Mouse (Mus musculus) heart, embryonic 12.5 days (tissue): Measurements from ENCODE around the gene Elovl6. TPM values are rescaled to one million over a fixed set of nuclear protein-coding genes. Genes with fewer than 3 reads are reported as not detected.
A peak's percentile ranks its signal among the peaks of the same experiment; 100 is the strongest.

Source experiments
- ATAC-seq: fragments of 200-750 bp; cut with Nextera tagmentation; 2 replicates; pipeline ENCODE4 v1.8.0; 2017; ENCODE audit warnings: moderate TSS enrichment, moderate library complexity; ENCODE audit not compliant: insufficient number of reproducible peaks, low FRiP score
- H3K27ac ChIP-seq: fragments of 300-500 bp; sonication (generic); 2 replicates; pipeline ENCODE4 v1.5.1; 2016; ENCODE audit warnings: mild to moderate bottlenecking, moderate library complexity; ENCODE audit not compliant: poor library complexity, severe bottlenecking
- H3K27me3 ChIP-seq: fragments of 300-500 bp; sonication (generic); replicated peaks from 2 replicates; pipeline ENCODE4 v1.6.1; 2016; ENCODE audit warnings: mild to moderate bottlenecking, moderate library complexity
- H3K36me3 ChIP-seq: fragments of 300-500 bp; sonication (generic); 2 replicates; pipeline ENCODE4 v1.6.1; 2016; ENCODE audit warnings: mild to moderate bottlenecking, moderate library complexity
- H3K4me1 ChIP-seq: fragments of 300-500 bp; sonication (generic); replicated peaks from 2 replicates; pipeline ENCODE4 v1.6.1; 2016; ENCODE audit warnings: mild to moderate bottlenecking
- H3K4me2 ChIP-seq: fragments of 300-500 bp; sonication (generic); 2 replicates; pipeline ENCODE4 v1.6.1; 2016; ENCODE audit warnings: mild to moderate bottlenecking, moderate library complexity
- H3K4me3 ChIP-seq: fragments of 300-500 bp; sonication (generic); 2 replicates; pipeline ENCODE4 v1.5.1; 2016; ENCODE audit warnings: mild to moderate bottlenecking
- H3K9ac ChIP-seq: fragments of 300-500 bp; sonication (generic); 2 replicates; pipeline ENCODE4 v1.6.1; 2016; ENCODE audit warnings: mild to moderate bottlenecking, moderate library complexity
- H3K9me3 ChIP-seq: fragments of 300-500 bp; sonication (generic); replicated peaks from 2 replicates; pipeline ENCODE4 v1.6.1; 2016; ENCODE audit warnings: mild to moderate bottlenecking, moderate library complexity
- WGBS: fragments of 180-500 bp; shearing (Covaris S2); methylation state at CpG from one replicate; pipeline ENCODE4 v1.1.7; 2016; 5-methylcytosine and 5-hydroxymethylcytosine counted together
- polyA plus RNA-seq: library from polyadenylated mRNA; unstranded; fragments of >200 nt; fragmentation: Nextera tagmentation; extraction: Ambion mirVana; gene quantifications from 2 replicates; pipeline ENCODE4 v1.2.1, GENCODE M21; 2016

Elovl6 gene
- polyA plus RNA-seq, 1 experiment from 2014 or later: 18.5 TPM

GRCm38 (mm10) chr3:129605934-129606333 is 73.8 kb downstream of the Elovl6 start:
- Histone ChIP-seq H3K27ac (no peak overlapping the region), H3K4me2 (no peak overlapping the region), H3K4me3 (no peak overlapping the region), H3K4me1 (no peaks in the 10 kb centered on the region), H3K36me3 (peaks cover 22% of the 10 kb centered on the region; the same call in 1 of the 2 replicates), H3K9me3 (no peaks in the 10 kb centered on the region), H3K9ac (no peak overlapping the region), H3K27me3 (no peaks in the 10 kb centered on the region)
- 72% methylated on average over 6 of the region's 6 CpGs for WGBS
- no peak for ATAC-seq

- H3K9me3 ChIP-seq: no peaks in the 10 kb centered on the region
- H3K4me3 ChIP-seq: no peak overlapping the region
- no peak overlapping the region for H3K9ac ChIP-seq
- peaks cover 12% of the 10 kb centered on the region for H3K4me1 ChIP-seq
- H3K27me3 ChIP-seq: no peaks in the 10 kb centered on the region
- no peak overlapping the region for H3K27ac ChIP-seq
- no peak overlapping the region for H3K4me2 ChIP-seq
- H3K36me3 ChIP-seq: peaks cover 16% of the 10 kb centered on the region; the same call in 1 of the 2 replicates
- ATAC-seq: no peak
- 79% methylated on average over 8 of the region's 8 CpGs for WGBS
These were observed 79.5 kb downstream of the Elovl6 start for GRCm38 (mm10) chr3:129611626-129612025.

- Histone ChIP-seq H3K4me3 (no peak overlapping the region), H3K9ac (no peak overlapping the region), H3K4me2 (peak overlapping the region; percentile 47), H3K36me3 (peaks cover 19% of the 10 kb centered on the region; the same call in 1 of the 2 replicates), H3K4me1 (peaks cover 12% of the 10 kb centered on the region), H3K9me3 (no peaks in the 10 kb centered on the region), H3K27me3 (no peaks in the 10 kb centered on the region), H3K27ac (no peak overlapping the region)
- WGBS: 77% methylated on average over 25 of the region's 25 CpGs
- ATAC-seq: 0 out of 2 replicates have a peak, but pooled peaks have one; percentile 15
These were observed 80.3 kb downstream of the Elovl6 start for GRCm38 (mm10) chr3:129612311-129613097.

- Histone ChIP-seq H3K9ac (no peak overlapping the region), H3K9me3 (no peaks in the 10 kb centered on the region), H3K4me1 (peaks cover 12% of the 10 kb centered on the region), H3K4me3 (no peak overlapping the region), H3K36me3 (peaks cover 19% of the 10 kb centered on the region; the same call in 1 of the 2 replicates), H3K27ac (no peak overlapping the region), H3K4me2 (no peak overlapping the region), H3K27me3 (no peaks in the 10 kb centered on the region)
- ATAC-seq: no peak
- 83% methylated on average over 7 of the region's 7 CpGs for WGBS
These were observed 81.6 kb downstream of the Elovl6 start for GRCm38 (mm10) chr3:129613756-129614155.

GRCm38 (mm10) chr3:129614216-129614615 is 82.1 kb downstream of the Elovl6 start:
- ATAC-seq: no peak
- Histone ChIP-seq H3K9ac (no peak overlapping the region), H3K27me3 (0 out of 2 replicates have a peak, but pooled peaks cover under 1% of the 10 kb centered on the region), H3K9me3 (no peaks in the 10 kb centered on the region), H3K27ac (no peak overlapping the region), H3K4me1 (peaks cover 12% of the 10 kb centered on the region), H3K36me3 (peaks cover 14% of the 10 kb centered on the region; the same call in 1 of the 2 replicates), H3K4me3 (no peak overlapping the region), H3K4me2 (no peak overlapping the region)
- 76% methylated on average over 2 of the region's 2 CpGs for WGBS

GRCm38 (mm10) chr3:129617450-129617849 is 85.3 kb downstream of the Elovl6 start:
- 66% methylated on average over 11 of the region's 11 CpGs for WGBS
- H3K9me3 ChIP-seq: no peaks in the 10 kb centered on the region
- H3K4me2 ChIP-seq: no peak overlapping the region

GRCm38 (mm10) chr3:129619194-129619775 is 87.1 kb downstream of the Elovl6 start:
- Histone ChIP-seq H3K27me3 (0 out of 2 replicates have a peak, but pooled peaks cover 2% of the 10 kb centered on the region), H3K4me2 (no peak overlapping the region), H3K9ac (no peak overlapping the region), H3K9me3 (no peaks in the 10 kb centered on the region), H3K27ac (no peak overlapping the region), H3K4me3 (no peak overlapping the region), H3K4me1 (peaks cover 17% of the 10 kb centered on the region), H3K36me3 (peaks cover 12% of the 10 kb centered on the region; the same call in 1 of the 2 replicates)
- ATAC-seq: no peak
- 84% methylated on average over 16 of the region's 16 CpGs for WGBS

More at GRCm38 (mm10) chr3:129617450-129617849, 85.3 kb downstream of the Elovl6 start:
- Histone ChIP-seq H3K36me3 (peaks cover 12% of the 10 kb centered on the region; the same call in 1 of the 2 replicates), H3K27ac (no peak overlapping the region), H3K9ac (no peak overlapping the region), H3K27me3 (0 out of 2 replicates have a peak, but pooled peaks cover 2% of the 10 kb centered on the region), H3K4me1 (peaks cover 24% of the 10 kb centered on the region), H3K4me3 (no peak overlapping the region)
- ATAC-seq: no peak

- H3K4me2 ChIP-seq: no peak overlapping the region
- 39% methylated on average over 3 of the region's 3 CpGs for WGBS
These were observed 88.6 kb downstream of the Elovl6 start for GRCm38 (mm10) chr3:129620802-129621201.

GRCm38 (mm10) chr3:129621255-129621654 is 89.1 kb downstream of the Elovl6 start:
- no peak for ATAC-seq
- H3K4me1 ChIP-seq: peaks cover 15% of the 10 kb centered on the region
- no peaks in the 10 kb centered on the region for H3K9me3 ChIP-seq
- H3K9ac ChIP-seq: no peak overlapping the region
- 26% methylated on average over 5 of the region's 5 CpGs for WGBS
- peak overlapping the region; percentile 45 for H3K27ac ChIP-seq
- peaks cover 12% of the 10 kb centered on the region; the same call in 1 of the 2 replicates for H3K36me3 ChIP-seq
- H3K4me2 ChIP-seq: no peak overlapping the region
- 0 out of 2 replicates have a peak, but pooled peaks cover 2% of the 10 kb centered on the region for H3K27me3 ChIP-seq
- no peak overlapping the region for H3K4me3 ChIP-seq

More at GRCm38 (mm10) chr3:129620802-129621201, 88.6 kb downstream of the Elovl6 start:
- H3K9ac ChIP-seq: no peak overlapping the region
- peaks cover 15% of the 10 kb centered on the region for H3K4me1 ChIP-seq
- no peaks in the 10 kb centered on the region for H3K9me3 ChIP-seq
- no peak for ATAC-seq
- H3K4me3 ChIP-seq: no peak overlapping the region
- 0 out of 2 replicates have a peak, but pooled peaks cover 2% of the 10 kb centered on the region for H3K27me3 ChIP-seq
- H3K27ac ChIP-seq: no peak overlapping the region
- peaks cover 12% of the 10 kb centered on the region; the same call in 1 of the 2 replicates for H3K36me3 ChIP-seq

GRCm38 (mm10) chr3:129622120-129622519 is 90.0 kb downstream of the Elovl6 start:
- Histone ChIP-seq H3K27ac (no peak overlapping the region), H3K4me2 (no peak overlapping the region), H3K4me3 (no peak overlapping the region), H3K4me1 (peaks cover 15% of the 10 kb centered on the region), H3K27me3 (0 out of 2 replicates have a peak, but pooled peaks cover 2% of the 10 kb centered on the region), H3K36me3 (peaks cover 12% of the 10 kb centered on the region; the same call in 1 of the 2 replicates), H3K9ac (no peak overlapping the region), H3K9me3 (no peaks in the 10 kb centered on the region)
- 73% methylated on average over 9 of the region's 9 CpGs for WGBS
- no peak for ATAC-seq

- 0 out of 2 replicates have a peak, but pooled peaks cover 2% of the 10 kb centered on the region for H3K27me3 ChIP-seq
- H3K9ac ChIP-seq: no peak overlapping the region
- H3K4me3 ChIP-seq: no peak overlapping the region
- no peaks in the 10 kb centered on the region for H3K9me3 ChIP-seq
- no peak overlapping the region for H3K27ac ChIP-seq
- peaks cover 8% of the 10 kb centered on the region; the same call in 1 of the 2 replicates for H3K36me3 ChIP-seq
- H3K4me1 ChIP-seq: peaks cover 15% of the 10 kb centered on the region
- no peak overlapping the region for H3K4me2 ChIP-seq
- 90% methylated on average over 5 of the region's 5 CpGs for WGBS
- ATAC-seq: no peak
These were observed 90.5 kb downstream of the Elovl6 start for GRCm38 (mm10) chr3:129622705-129623104.
